Mouse (Mus musculus) heart, postnatal 0 days (tissue): ENCODE results near the gene Slco1b2.

Source experiments
- CTCF ChIP-seq: IDR thresholded peaks from 2 replicates; pipeline ENCODE4 v1.5.1; 2016; ENCODE audit warnings: antibody characterized with exemption, control low read depth, low read depth
- EP300 ChIP-seq: IDR thresholded peaks from 2 replicates; pipeline ENCODE4 v1.6.1; 2016; ENCODE audit warnings: antibody characterized with exemption, low read depth

GRCm38 (mm10) chr6:141632935-141633334, 3.6 kb downstream of the Slco1b2 start:
- TF ChIP-seq CTCF (no peak), EP300 (no peak)
